ENCODE assay signal across 21 mouse cellular contexts in the genomic region with DNA sequence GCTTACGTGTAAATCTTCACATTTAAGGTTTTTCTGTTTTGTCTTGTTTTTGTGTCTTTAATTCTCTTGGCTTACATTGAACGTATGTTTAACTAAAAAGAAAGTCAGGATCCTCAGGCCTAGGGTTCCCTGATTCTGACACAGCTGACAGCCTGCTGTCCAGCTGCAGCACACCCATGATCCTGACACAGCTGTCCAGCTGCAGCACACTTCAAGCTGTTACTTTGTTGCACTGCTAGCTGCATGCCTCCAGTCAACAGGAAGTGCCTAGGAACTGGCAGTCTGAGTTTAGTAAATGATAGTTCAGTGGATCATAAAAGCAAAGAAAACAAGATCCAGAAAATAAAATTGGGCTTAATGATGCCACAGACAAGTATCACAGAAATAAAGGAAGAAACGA. TPM values are rescaled to one million over a fixed set of nuclear protein-coding genes. Genes with fewer than 3 reads are reported as not detected.
A peak's percentile ranks its signal among the peaks of the same experiment; 100 is the strongest.
DNase-seq lines count a peak whose midpoint lies in the region; ATAC-seq and TF ChIP-seq lines count a peak whose summit lies in the region.
"Had no signal": no experiment of that assay in that cellular context is flagged by ENCODE, and none has a peak within 500 bp of the region (broad histone marks: within the 10 kb centered on the region; RNA-seq: fewer than 3 reads in every experiment).

No protein-coding gene starts in this region.

- no peak overlapping the region for H3K4me3 ChIP-seq in heart, embryonic 10.5 days
- no peak overlapping the region for H3K4me3 ChIP-seq in lung, postnatal 0 days (ENCODE audit: low read depth, low read length)
- H3K4me3 ChIP-seq: embryonic facial prominence, embryonic 13.5 days; hindbrain, embryonic 12.5 days; kidney, embryonic 15.5 days; limb, embryonic 12.5 days; liver, embryonic 13.5 days; midbrain, embryonic 15.5 days had no signal

- no peak for TF ChIP-seq CTCF in lung, postnatal 0 days (IDR thresholded peaks at IDR 0.05)

- no peak overlapping the region for H3K4me2 ChIP-seq in lung, postnatal 0 days (replicated peaks; ENCODE audit: low read depth, low read length)
- H3K4me2 ChIP-seq: embryonic facial prominence, embryonic 13.5 days; hindbrain, embryonic 12.5 days; kidney, embryonic 15.5 days; limb, embryonic 12.5 days; liver, embryonic 13.5 days; midbrain, embryonic 15.5 days had no signal

- ATAC-seq in lung, postnatal 0 days, result peak; percentile 61; the same call in 1 of the 2 replicates
- ATAC-seq in CD4-positive, CD25-positive, alpha-beta regulatory T cell, adult 4 months, result peak; percentile 30
- ATAC-seq in inflammation-experienced regulatory T-cells, adult 6 months, result peak; percentile 30
- ATAC-seq: forebrain, embryonic 14.5 days; intestine, postnatal 0 days; midbrain, embryonic 15.5 days; Patski had no signal

- H3K27me3 ChIP-seq in heart, embryonic 10.5 days (ENCODE audit: insufficient read depth, poor library complexity, severe bottlenecking), result no peaks in the 10 kb centered on the region
- H3K27me3 ChIP-seq in lung, postnatal 0 days (replicated peaks; ENCODE audit: insufficient read depth, low read length), result no peaks in the 10 kb centered on the region
- H3K27me3 ChIP-seq: hindbrain, embryonic 12.5 days; kidney, embryonic 15.5 days; limb, embryonic 12.5 days; liver, embryonic 13.5 days; midbrain, embryonic 15.5 days; Patski had no signal

- WGBS in heart, embryonic 10.5 days, result 78% methylated on average over 3 of the region's 3 CpGs
- 58% methylated on average over 3 of the region's 3 CpGs for WGBS in lung, postnatal 0 days

- no peak for TF ChIP-seq EP300 in lung, postnatal 0 days (IDR thresholded peaks at IDR 0.05)

- no peak overlapping the region for H3K9ac ChIP-seq in lung, postnatal 0 days (replicated peaks; ENCODE audit: low read depth)
- H3K9ac ChIP-seq: embryonic facial prominence, embryonic 13.5 days; hindbrain, embryonic 12.5 days; kidney, embryonic 15.5 days; limb, embryonic 12.5 days; liver, embryonic 13.5 days; midbrain, embryonic 15.5 days had no signal

- no peaks in the 10 kb centered on the region for H3K9me3 ChIP-seq in heart, embryonic 10.5 days
- H3K9me3 ChIP-seq in lung, postnatal 0 days (ENCODE audit: low read length), result no peaks in the 10 kb centered on the region
- H3K9me3 ChIP-seq: embryonic facial prominence, embryonic 13.5 days; hindbrain, embryonic 12.5 days; kidney, embryonic 15.5 days; limb, embryonic 12.5 days; liver, embryonic 13.5 days; midbrain, embryonic 15.5 days had no signal

- H3K27ac ChIP-seq in heart, embryonic 10.5 days, result no peak overlapping the region
- no peak overlapping the region for H3K27ac ChIP-seq in lung, postnatal 0 days (ENCODE audit: low read length)
- H3K27ac ChIP-seq: embryonic facial prominence, embryonic 13.5 days; hindbrain, embryonic 12.5 days; kidney, embryonic 15.5 days; limb, embryonic 12.5 days; liver, embryonic 13.5 days had no signal

- H3K4me1 ChIP-seq in heart, embryonic 10.5 days, result peaks cover 30% of the 10 kb centered on the region
- H3K4me1 ChIP-seq in lung, postnatal 0 days (ENCODE audit: insufficient read depth, low read depth, low read length), result no peaks in the 10 kb centered on the region; the same call in 1 of the 2 replicates
- H3K4me1 ChIP-seq: hindbrain, embryonic 12.5 days; midbrain, embryonic 15.5 days had no signal

- DNase-seq in heart, postnatal 10 days, result peak; percentile 29 to 32
- no peak for DNase-seq in heart, embryonic 10.5 days (ENCODE audit: low spot score)
- peak; percentile 38 for DNase-seq in lung, postnatal 0 days (ENCODE audit: low spot score)
- DNase-seq in lung, adult 18-20 months, result no peak
- DNase-seq in adrenal gland, postnatal 10 days, result no peak
- DNase-seq: adrenal gland, postnatal 14 days; cerebellum, adult 11 months; cerebellum, postnatal 10 days; kidney, postnatal 4 days; liver, embryonic 13.5 days; right cerebral cortex, postnatal 14 days had no signal

- intact Hi-C loops in heart, postnatal 10 days (cut with DNase I), result no loop called here

- no peaks in the 10 kb centered on the region for H3K36me3 ChIP-seq in heart, embryonic 10.5 days
- H3K36me3 ChIP-seq in lung, postnatal 0 days (ENCODE audit: insufficient read depth, low read length), result no peaks in the 10 kb centered on the region
- H3K36me3 ChIP-seq: embryonic facial prominence, embryonic 13.5 days; hindbrain, embryonic 12.5 days; kidney, embryonic 15.5 days; limb, embryonic 12.5 days; liver, embryonic 13.5 days; midbrain, embryonic 15.5 days had no signal

RNA-seq across cellular contexts. Expression of gene Itpr2, which starts 21.1 kb away (rescaled TPM):
- total RNA-seq in heart, postnatal 10 days (2021), result 10 to 100 TPM; 31.5 to 41.9 TPM
- polyA plus RNA-seq in heart, embryonic 10.5 days (2016; fragmentation: Nextera tagmentation; extraction: Ambion mirVana), result 19.4 and 22.1 TPM in 2 replicates
- 15.7 and 23.2 TPM in 2 replicates for polyA plus RNA-seq in lung, postnatal 0 days (2015; fragmentation: Nextera tagmentation; extraction: Ambion mirVana)
- 10 to 100 TPM; 69.7 to 84.1 TPM for polyA plus RNA-seq in CD4-positive, CD25-positive, alpha-beta regulatory T cell, adult 4 months (2017; shearing (Covaris generic))
- 100 to 1,000 TPM in 1 of 3 experiments, 10 to 100 TPM in 2; 43.2 to 111 (median 94.9) TPM for polyA plus RNA-seq in inflammation-experienced regulatory T-cells, adult 6 months (2017; shearing (Covaris generic))
- 100 to 1,000 TPM in 1 of 2 experiments, 10 to 100 TPM in 1; 71.8 to 105 TPM for total RNA-seq in adrenal gland, postnatal 10 days (2021)

Comparison
In these comparisons a context has a peak if more than half of its experiments do, and no peak if none do; other contexts are left out.
1. DNase-seq: peak in heart, postnatal 10 days (2 of 2) and lung, postnatal 0 days (single experiment); none in heart, embryonic 10.5 days (single experiment), lung, adult 18-20 months (0 of 2) and adrenal gland, postnatal 10 days (single experiment).
2. Peak in every context shown above with its lines, with median percentiles within 50 percentile points of each other: ATAC-seq.